Mouse (Mus musculus): Measurements from ENCODE around the gene Mettl8.

Gene Mettl8

DNA sequence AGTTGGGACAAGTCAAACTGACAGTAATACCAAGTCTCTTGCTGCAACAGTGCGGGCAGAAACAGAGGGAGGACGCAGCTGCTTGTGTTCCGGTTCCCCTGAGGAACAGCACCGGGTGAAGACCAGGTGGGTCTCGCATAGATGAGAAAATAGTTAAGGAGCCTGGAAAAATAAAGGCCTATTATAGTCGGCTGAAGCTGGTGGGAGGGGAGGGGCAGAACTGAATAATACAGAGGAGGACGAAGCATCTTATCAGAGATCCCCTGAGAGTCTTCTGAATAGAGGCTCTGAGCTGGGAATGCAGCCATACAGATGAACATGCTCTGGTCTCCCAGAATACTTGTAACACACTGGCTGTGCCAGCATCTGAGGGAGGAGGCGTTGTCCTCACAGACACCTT, 21.4 kb downstream of the Mettl8 start:
- DNase-seq (ENCODE audit: low spot score in 2 of 2), result no peak

DNA sequence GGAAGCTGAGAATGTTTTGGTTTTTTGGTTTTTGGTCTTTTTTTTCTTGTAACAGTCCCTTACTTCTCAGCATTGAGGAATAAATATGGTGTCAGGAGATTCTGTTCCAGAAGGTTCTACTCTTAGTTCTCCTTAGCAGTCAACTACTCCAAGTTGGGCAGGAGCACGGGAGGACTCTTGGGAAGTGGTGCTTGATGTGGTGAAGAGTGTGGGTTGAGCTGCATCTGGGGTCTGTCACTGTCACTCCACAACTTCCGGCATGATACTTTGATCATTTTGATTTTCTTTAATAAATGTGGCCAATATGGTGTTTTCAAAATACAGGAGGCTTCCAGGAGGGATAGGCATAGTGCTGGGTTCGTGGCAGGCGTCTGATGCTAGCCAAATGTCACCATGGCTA, 22.4 kb downstream of the Mettl8 start:
- DNase-seq (ENCODE audit: low spot score in 2 of 2), result no peak

DNA sequence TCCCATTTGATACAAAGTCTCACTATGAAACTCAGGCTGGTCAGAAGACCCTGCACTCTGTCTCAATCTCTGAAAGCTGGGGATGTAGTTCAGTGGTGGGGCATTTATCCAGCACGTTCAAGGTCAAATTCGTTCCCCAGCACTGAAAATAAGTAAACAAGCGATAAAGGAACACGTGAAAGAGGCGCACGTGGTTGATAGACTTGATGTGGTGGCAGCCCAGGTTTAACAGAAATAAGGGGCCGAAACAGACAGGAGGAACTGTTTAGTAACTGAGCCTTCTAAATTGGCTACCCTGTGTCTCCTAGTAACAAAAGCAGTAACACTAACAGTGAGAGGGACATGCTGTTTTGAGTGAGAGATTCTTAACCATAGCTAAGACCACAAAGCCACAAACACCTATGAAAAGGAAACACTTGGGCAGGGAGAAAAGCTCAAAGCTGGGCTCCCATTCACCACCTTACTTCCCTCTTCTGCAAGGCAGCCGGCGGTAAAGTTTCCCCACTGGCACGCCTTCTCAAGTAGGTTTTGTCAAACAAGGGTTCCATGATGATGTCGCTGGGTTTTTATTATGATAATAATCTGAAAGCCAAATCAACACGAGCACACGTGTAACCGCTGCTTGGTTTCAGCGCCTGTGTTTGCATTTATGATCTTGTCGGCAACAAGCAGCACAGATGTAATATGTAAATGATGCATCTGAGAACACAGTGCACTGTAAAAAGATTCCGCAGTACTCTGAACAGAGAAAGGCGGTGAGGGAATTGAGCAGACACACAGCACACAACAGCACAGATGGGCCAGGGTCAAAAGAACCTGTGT, 23.2 kb downstream of the Mettl8 start:
- DNase-seq (ENCODE audit: low spot score in 2 of 2), result peak; percentile 74 to 75

DNA sequence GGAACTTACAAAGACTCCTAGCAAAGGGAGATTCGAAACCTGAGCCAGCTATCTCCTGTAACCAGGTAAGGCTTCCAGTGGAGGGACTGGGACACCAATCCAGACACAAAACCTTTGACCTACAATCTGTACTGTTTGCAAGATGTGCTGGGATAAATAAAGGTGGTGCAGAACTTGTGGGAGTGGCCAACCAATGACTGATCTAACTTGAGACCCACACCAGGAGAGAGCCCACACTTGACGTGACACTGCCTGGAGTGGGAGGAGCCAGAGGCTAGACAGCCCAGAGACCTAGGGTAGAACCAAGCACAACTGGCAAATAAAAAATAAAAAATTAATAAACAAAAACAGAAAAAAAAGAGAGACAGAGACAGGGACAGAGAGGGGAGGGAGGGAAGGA, 24.7 kb downstream of the Mettl8 start:
- DNase-seq (ENCODE audit: low spot score in 2 of 2), result no peak

DNA sequence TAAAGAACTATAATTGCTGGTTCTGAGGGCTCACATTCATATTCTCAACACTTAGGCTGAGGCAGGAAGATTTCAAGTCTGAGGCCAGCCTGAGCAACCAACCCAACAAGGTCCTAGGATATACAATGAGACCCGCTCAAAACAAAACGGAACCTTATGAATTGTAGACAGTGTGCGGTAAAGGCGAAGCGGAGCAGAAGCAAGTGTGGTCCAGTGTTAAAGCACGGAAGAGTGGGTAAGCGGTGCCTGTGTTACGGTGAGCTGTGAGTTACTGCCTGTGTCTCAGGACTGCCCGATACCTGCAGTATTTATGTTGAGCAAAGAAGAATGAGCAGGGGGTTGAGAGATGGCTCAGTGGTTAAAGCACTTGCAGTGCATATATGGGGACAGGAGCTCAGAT, 27.8 kb downstream of the Mettl8 start:
- DNase-seq (ENCODE audit: low spot score in 2 of 2), result no peak

DNA sequence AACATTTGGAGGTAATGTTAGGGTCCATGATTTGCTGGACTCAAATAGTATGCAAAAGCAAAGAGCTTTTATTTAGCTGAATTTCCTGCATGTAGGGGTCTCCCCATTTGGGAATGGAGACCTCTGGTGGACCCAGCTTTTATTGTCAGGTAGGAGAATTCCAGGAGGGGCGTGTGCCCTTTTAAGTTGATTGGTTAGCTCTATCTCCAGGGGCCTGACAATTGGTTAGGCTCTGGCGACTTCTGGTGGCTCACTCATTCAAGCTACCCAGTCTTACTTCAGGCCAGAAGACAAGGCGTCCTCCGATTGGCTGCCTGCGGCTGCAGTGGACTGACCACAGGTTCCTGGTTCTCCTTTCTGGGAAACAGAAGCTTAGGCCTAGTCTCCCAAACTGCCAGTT, 28.6 kb downstream of the Mettl8 start:
- DNase-seq (ENCODE audit: low spot score in 2 of 2), result no peak

DNA sequence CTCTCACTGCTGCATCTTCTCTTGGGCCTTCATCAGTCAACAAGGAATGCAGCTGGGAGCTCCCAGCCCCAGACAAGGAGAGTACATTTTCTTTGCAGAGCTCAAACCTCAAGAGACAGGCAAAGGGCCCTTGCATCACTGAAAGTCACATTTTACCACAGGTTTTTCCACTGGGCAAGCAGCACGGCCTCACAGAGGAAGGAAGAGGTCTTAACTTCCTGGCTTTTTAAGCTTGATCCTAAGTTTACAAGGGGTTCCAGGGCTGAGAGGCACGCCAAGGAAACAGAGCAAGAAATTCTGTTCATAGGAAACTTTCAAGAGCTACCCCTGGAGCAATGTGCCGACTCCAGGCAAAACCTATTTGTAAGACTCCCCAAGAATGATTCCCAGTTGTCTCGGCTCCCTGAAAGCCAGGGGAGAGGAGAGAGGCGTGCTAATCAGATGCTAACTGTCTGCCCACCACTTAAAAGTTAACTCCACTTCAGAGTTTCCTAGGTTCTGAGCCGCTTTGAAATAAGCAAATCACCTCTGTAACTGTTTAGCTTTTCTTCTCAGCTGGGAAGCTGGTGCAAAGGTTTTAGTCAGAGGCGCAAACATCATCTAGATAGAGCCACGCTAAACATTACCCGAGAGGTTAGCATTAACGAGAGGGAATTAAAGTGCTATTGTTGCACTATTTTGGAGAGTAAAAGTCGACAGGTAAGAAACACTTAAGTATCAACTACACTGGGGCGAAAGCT, 29.6 kb downstream of the Mettl8 start:
- no peak for DNase-seq (ENCODE audit: low spot score in 2 of 2)

DNA sequence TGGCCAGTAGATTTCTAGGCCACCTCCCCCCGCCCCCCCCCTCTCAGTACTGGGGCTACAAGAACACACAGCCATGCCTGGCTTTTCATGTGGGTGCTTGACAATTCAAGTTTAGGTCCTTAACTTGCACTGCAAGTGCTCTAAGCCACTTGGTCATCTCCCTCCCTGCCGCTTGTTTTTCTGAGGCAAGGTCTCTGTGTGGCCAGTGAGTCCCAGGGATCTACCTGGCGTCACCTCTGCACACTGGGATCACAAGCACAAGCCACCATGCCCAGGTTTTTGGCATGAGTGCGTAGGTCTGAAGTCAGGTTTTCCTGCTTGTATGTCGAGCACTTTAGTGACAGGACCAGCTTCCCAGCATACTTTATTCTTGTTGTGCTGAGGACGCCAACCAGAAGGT, 31.4 kb downstream of the Mettl8 start:
- DNase-seq (ENCODE audit: low spot score in 2 of 2), result no peak

DNA sequence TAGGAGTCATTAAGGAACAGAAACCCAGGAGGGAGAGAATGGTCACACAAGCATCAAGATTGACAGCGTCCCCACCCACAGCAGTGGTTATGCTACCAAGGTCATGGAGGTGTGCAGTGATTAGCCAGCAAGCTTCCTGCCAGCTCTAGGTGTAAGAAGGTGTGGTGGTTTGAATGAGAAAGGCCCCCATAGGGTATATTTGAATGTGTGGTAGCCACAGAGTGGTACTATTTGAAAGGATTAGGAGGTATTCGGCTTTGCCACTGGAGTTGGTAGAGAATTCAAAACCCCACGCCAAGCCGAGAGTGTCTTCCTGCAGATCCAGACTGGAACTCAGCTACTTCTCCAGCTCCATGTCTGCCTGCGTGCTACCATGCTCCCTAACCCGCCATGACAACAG, 32.4 kb downstream of the Mettl8 start:
- peak; percentile 25 to 29 for DNase-seq (ENCODE audit: low spot score in 2 of 2)

DNA sequence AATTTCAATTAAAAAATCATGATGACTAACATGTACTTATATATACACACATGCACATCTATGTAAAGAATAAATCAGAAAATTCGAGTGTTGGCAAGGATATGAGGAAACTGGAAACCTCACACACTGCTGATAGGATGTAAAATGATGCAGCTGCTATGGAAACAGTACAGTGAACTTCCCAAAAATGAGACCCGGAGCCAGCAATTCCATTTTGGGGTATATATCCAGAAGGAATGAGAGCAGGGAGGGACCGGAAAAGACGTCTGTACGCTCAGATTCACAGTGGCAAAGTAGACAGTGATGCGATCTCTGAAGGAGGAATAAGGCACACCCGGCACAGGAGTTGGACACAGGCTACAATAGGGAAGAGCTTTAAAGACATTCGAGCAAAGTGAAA, 34.7 kb downstream of the Mettl8 start:
- DNase-seq (ENCODE audit: low spot score in 2 of 2), result no peak

DNA sequence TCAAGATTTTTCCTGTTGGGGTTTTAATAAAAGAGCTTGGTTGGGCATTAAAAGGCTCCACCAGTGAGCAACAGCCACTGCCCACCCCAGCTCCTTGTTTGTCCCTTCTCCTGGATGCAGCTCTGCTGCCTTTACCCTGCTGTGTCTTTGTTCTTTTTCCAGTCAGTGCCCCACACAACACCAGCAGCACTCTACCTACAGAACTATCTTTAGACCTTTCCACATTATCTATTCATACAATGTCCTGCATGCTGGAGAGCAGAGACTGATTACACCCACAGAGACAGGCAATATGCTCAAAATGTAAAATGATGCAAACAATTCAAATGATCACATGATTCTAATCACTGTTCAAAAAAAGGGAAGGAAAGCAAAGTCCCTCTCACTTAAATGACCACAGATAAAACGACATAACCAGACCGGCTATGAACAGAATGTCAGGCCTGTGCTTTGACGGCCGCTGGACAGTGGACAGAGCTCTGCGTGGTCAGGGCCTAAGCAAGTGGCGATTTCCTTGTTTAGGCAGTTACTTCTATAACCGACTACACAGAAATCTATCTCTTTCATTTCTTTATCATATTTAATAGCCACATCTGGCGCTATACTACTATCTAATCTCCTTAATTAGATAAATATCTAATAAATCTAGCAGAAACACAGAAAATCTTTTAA, 35.5 kb downstream of the Mettl8 start:
- no peak for DNase-seq (ENCODE audit: low spot score in 2 of 2)

DNA sequence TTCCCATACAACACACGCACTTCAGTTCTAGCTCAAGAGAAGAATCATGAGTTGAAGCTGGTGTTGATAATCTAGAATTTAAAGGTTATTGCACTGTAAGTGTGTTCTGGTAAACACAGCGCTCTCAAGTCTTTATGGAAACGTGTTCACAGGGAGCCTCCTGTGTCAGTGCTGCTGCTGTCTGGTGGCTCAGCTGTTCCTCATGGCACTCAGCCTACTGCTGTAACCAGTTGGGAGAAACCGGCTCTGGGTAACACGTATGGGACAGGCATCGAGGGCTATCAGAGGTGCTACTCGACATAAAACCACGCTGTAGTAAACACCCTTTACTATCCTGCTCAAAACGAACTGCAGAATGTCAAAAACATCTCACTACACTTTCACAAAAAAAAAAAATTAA, 36.1 kb downstream of the Mettl8 start:
- no peak for DNase-seq (ENCODE audit: low spot score in 2 of 2)

DNA sequence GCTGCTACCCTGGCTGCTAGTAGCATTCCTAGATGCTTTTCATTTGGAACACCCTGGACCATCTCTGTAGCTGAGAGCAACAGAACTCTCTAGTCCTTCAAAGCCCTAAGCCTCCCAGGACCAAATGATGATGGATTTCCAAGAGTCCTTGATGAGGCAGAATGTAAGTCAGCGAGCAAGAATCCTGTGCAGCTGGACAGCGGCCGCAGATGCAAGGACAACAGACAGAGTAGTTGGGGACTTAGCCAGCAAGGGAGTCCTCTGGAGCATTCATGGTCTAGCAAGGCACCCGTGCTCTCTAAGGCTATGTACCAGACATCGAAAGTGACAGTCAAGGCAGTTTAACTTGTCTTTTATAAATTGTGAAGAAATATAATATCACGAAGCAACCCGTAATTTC, 41.9 kb downstream of the Mettl8 start:
- no peak for DNase-seq (ENCODE audit: low spot score in 2 of 2)

DNA sequence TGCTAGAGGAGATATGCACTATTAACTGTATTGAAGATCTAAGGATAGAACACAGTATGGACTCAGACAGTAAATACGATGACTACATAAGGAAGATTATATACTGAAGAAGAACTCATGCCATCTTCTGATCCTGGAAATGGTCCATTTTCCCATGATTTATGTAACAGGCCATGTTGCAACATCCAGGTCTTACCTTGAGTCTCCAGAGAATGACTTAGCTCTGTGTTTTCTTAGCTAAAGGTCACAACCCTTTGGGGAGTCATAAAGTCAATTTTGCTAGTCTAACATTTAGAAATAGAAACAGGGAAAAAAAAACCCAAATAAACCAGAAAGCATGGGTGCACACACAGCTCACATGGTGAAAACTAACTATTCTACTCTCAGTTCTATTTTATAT, 43.6 kb downstream of the Mettl8 start:
- no peak for DNase-seq (ENCODE audit: low spot score in 2 of 2)

DNA sequence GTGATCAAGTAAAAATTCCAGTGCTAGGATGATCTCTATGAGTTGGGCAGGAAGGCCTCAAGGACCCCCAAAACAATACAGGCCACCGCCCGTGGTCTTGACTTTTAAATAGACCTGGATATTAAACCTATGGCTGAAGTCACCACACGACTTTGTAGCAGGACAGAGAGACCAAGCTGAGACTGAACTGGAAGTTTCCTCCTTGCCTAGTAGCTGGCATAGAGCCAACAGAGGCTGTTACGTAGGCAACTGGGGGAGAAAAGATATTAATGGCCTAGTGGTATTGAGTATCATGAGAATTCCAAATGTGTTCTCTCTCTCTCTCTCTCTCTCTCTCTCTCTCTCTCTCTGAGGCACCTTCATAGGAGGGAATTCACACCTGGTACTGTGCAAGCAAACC, 51.0 kb downstream of the Mettl8 start:
- peak in 1 of 2 experiments; percentile 17 for DNase-seq (ENCODE audit: low spot score in 2 of 2)

DNA sequence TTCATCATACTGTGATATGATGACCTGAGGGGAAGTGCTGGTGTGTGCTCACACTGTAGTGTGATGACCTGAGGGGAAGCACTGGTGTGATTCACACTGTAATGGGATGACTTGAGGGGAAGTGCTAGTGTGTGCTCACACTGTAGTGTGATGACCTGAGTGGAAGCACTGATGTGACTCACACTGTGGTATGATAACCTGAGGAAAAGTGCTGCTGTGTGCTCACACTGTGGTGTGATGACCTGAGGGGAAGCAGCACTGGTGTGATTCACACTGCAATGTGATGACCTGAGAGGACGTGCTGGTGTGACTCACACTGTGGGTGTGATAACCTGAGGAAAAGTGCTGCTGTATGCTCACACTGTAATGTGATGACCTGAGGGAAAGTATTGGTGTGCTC, 52.9 kb downstream of the Mettl8 start:
- no peak for DNase-seq (ENCODE audit: low spot score in 2 of 2)

DNA sequence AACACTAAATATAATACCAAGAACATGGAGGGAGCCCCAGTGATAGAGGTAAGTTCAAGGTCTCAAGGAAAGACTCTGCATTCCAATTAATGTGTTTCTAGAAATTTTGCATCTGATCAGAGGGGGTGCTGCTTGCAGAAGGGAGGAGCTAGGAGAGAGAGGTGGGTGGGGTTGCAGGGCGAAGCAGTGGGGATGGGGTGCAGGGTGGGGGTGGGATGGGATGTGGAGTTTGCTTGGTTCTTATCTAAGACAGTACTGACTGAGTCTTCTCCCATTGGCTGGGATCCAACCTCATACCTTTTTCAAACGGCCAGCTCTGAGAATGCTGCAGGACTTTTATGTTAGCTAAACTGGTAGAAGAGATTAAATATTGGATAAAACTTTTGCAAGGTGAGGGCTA, 56.6 kb downstream of the Mettl8 start:
- no peak for DNase-seq (ENCODE audit: low spot score in 2 of 2)

DNA sequence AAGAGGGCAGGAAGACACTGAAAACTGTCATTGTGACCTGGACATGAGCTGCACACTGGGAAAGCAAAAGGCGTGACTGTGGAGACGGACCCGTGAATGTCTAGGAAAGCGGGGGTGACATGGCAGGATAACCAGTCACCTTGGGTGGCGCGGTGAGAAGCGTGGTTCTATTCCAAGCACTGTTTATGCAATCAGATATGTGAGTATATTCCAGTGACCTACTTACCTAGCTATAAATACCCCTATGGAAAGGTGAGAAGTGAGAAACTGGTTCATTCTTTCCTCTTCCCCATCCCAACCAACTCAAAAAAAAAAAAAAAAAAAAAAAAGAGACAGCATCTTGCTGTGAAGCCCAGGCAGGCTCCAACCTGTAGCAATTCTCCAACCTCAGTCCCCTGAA, 58.9 kb downstream of the Mettl8 start:
- no peak for DNase-seq (ENCODE audit: low spot score in 2 of 2)

DNA sequence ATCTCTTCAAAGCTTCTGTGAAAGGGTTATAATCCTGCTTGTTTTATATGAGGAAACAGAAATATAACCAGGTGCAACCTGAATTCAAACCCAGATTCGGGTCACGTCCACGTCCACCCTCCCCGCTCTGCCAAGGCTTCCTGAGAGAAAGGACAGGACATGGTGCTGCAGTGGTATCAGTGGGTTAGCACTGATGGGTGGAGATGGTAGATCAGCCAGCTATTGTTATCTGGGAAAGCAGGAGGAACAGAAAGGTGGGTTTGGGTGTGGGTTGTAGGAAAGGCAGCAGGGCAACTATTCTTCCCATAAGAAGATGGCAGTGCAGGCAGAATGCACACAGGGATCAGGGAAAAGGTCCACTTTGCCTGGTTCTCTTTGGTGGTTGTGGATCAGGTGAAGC, 59.5 kb downstream of the Mettl8 start:
- DNase-seq (ENCODE audit: low spot score in 2 of 2), result no peak

DNA sequence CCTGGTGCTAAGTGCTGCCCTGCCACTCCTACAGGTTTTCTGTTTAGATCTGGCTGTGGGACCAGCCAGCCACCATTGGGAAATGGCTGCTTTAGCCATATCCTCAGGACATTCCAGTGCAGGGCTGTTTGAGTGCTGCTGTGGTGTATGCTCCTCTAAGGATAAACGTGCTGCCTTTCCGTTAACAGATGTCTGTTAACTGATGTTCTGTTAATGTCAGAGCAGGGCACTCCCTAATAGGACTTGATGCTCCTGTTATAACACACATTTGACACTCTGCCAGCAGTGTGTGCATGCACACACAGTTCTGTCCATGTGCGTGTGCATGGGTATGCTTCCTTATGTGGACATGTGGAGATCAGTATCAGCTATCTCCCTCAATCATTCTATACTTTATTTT, 61.6 kb downstream of the Mettl8 start:
- DNase-seq (ENCODE audit: low spot score in 2 of 2), result no peak

DNA sequence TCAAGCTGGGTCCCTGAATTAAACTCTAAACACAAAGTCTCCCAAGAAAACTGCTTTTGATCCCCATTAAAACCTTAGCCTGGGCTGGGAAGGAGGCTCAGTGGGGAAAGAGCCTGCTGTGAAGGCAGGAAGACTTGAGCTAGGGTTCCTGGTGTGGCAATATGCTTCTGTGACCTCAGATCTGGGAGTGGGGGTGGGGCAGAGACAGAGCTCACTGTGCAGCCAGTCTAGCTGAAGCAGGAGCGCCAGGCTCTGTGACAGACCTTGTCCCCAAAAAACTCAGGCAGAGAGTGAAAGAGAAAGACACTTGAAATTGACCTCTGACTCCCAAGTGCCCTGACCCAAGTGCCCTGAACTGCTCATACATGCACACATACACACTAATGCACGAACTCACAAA, 62.7 kb downstream of the Mettl8 start:
- DNase-seq (ENCODE audit: low spot score in 2 of 2), result no peak

DNA sequence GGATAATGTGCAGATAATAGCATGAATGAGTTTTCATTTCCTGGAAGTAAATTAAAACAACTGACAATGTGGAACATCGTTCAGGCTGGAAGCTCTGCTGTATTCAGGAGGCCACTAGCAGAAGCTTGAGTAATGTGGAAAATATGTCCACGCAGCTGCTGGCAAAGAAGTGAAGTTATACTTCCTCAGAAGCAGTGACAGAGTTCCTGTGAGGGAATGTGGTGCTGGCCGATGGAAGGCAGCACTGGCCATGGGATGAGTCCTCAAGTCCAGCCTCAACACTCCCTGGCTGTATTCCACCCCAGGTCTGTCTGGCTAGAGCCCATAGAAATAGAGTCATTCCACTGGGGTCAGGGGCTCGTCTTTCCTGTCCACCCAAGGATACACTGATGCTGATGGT, 65.2 kb downstream of the Mettl8 start:
- DNase-seq (ENCODE audit: low spot score in 2 of 2), result no peak

All from spleen, postnatal 36 days (tissue).